Mouse (Mus musculus) NIH3T3 (cell line): ENCODE data around the gene Fdx1l.

Source experiments
- DNase-seq: peaks from one replicate; pipeline ENCODE4 v3.0.0-alpha.2; 2012; ENCODE audit warnings: low read depth

Gene Fdx1l

GRCm38 (mm10) chr9:21027774-21028290, 45.6 kb downstream of the Fdx1l start:
- no peak for DNase-seq

- no peak for DNase-seq
Measured at GRCm38 (mm10) chr9:21026849-21027248, 46.6 kb downstream of the Fdx1l start.

- no peak for DNase-seq
Measured at GRCm38 (mm10) chr9:21025258-21025810, 48.1 kb downstream of the Fdx1l start.

- DNase-seq, result no peak
Measured at GRCm38 (mm10) chr9:21022726-21023125, 50.7 kb downstream of the Fdx1l start.

GRCm38 (mm10) chr9:21022288-21022687, 51.1 kb downstream of the Fdx1l start:
- no peak for DNase-seq

- no peak for DNase-seq
Measured at GRCm38 (mm10) chr9:21021363-21021762, 52.1 kb downstream of the Fdx1l start.

- DNase-seq, result no peak
Measured at GRCm38 (mm10) chr9:21018600-21018999, 54.8 kb downstream of the Fdx1l start.
